Mouse (Mus musculus) leukemia stem cell, adult 10-12 weeks (primary cell): ENCODE results near the gene Cyp2j13. TPM values are rescaled to one million over a fixed set of nuclear protein-coding genes. Genes with fewer than 3 reads are reported as not detected.

Experiments
- polyA plus RNA-seq: library from polyadenylated mRNA; stranded (reverse); fragments of >175 nt; gene quantifications from 2 replicates; pipeline ENCODE4 v1.2.3, GENCODE M21; 2012; ENCODE audit warnings: low replicate concordance

Cyp2j13 gene
- not detected in 2 replicates for polyA plus RNA-seq

GRCm38 (mm10) chr4:96077261-96078125 lies at the start of gene Cyp2j13:
Gene Cyp2j13, minus strand, starts transcription at chr4:96077546.

Other genes with a start within 250 kb of the Cyp2j13 start
- gene Hook1, start 110.3 kb downstream of the Cyp2j13 start, polyA plus RNA-seq = 0.14 and 0.34 TPM in 2 replicates
- gene Cyp2j12, start 63.6 kb upstream of the Cyp2j13 start, polyA plus RNA-seq = not detected in 2 replicates
- gene Cyp2j7, start 159.1 kb upstream of the Cyp2j13 start, polyA plus RNA-seq = not detected in 2 replicates